Mouse (Mus musculus) heart, embryonic 14.5 days (tissue): ENCODE data around the gene Fbxw8. TPM values are rescaled to one million over a fixed set of nuclear protein-coding genes. Genes with fewer than 3 reads are reported as not detected.
A peak's percentile ranks its signal among the peaks of the same experiment; 100 is the strongest.

Source experiments
- ATAC-seq: fragments of 200-750 bp; cut with Nextera tagmentation; 2 replicates; pipeline ENCODE4 v1.8.0; 2017; ENCODE audit warnings: low read depth, moderate TSS enrichment; ENCODE audit not compliant: insufficient number of reproducible peaks, insufficient read depth, low FRiP score
- H3K27ac ChIP-seq, 2 experiments: fragments of 200-500 bp in 1 of 2; fragments of 300-500 bp in 1 of 2; sonication (generic) in 1 of 2; replicated peaks in 1 of 2; 2 replicates each; pipeline ENCODE4 v1.5.1; 2012 to 2014; ENCODE audit warnings: low read depth in 2 of 2, low read length in 2 of 2, control low read depth in 1 of 2, mild to moderate bottlenecking in 1 of 2, mixed read lengths in 1 of 2; ENCODE audit not compliant: control insufficient read depth in 1 of 2, insufficient read depth in 1 of 2
- H3K27me3 ChIP-seq: fragments of 300-500 bp; sonication (generic); 2 replicates; pipeline ENCODE4 v1.6.1; 2014; ENCODE audit warnings: mild to moderate bottlenecking, low read length, control low read depth; ENCODE audit not compliant: control insufficient read depth, insufficient read depth
- H3K36me3 ChIP-seq: fragments of 300-500 bp; sonication (generic); 2 replicates; pipeline ENCODE4 v1.6.1; 2014; ENCODE audit warnings: mild to moderate bottlenecking, control low read depth, low read length, mixed read lengths; ENCODE audit not compliant: control insufficient read depth, insufficient read depth
- H3K4me1 ChIP-seq, 2 experiments: fragments of 200-500 bp in 1 of 2; fragments of 300-500 bp in 1 of 2; sonication (generic) in 1 of 2; 2 replicates each; pipeline ENCODE4 v1.6.1; 2012 to 2014; ENCODE audit warnings: low read length in 2 of 2, control low read depth in 1 of 2, mixed read lengths in 1 of 2; ENCODE audit not compliant: control insufficient read depth in 2 of 2, insufficient read depth in 2 of 2
- H3K4me2 ChIP-seq: fragments of 300-500 bp; sonication (generic); 2 replicates; pipeline ENCODE4 v1.6.1; 2014; ENCODE audit warnings: mild to moderate bottlenecking, low read length
- H3K4me3 ChIP-seq, 2 experiments: fragments of 200-500 bp in 1 of 2; fragments of 300-500 bp in 1 of 2; sonication (generic) in 1 of 2; 2 replicates each; pipeline ENCODE4 v1.5.1; 2012 to 2014; ENCODE audit warnings: low read length in 2 of 2, mild to moderate bottlenecking in 2 of 2, control low read depth in 1 of 2, low read depth in 1 of 2, moderate library complexity in 1 of 2; ENCODE audit not compliant: control insufficient read depth in 1 of 2, insufficient read depth in 1 of 2
- H3K9ac ChIP-seq: fragments of 300-500 bp; sonication (generic); 2 replicates; pipeline ENCODE4 v1.6.1; 2014; ENCODE audit warnings: mild to moderate bottlenecking, low read length
- H3K9me3 ChIP-seq: fragments of 300-500 bp; sonication (generic); 2 replicates; pipeline ENCODE4 v1.6.1; 2016; ENCODE audit warnings: low read length, control low read depth; ENCODE audit not compliant: control insufficient read depth
- WGBS: fragments of 180-500 bp; shearing (Covaris S2); extraction: QIAGEN DNeasy Blood & Tissue Kit; methylation state at CpG from one replicate; pipeline ENCODE4 v1.1.7; 2014; 5-methylcytosine and 5-hydroxymethylcytosine counted together
- polyA plus RNA-seq: library from polyadenylated mRNA; unstranded; fragments of >200 nt; fragmentation: Nextera tagmentation; extraction: Ambion mirVana; gene quantifications from 2 replicates; pipeline ENCODE4 v1.2.1, GENCODE M21; 2014

Gene Fbxw8
- polyA plus RNA-seq, 1 experiment from 2014 or later, result 23.7 TPM

GRCm38 (mm10) chr5:118017527-118017926 is 137.7 kb downstream of the Fbxw8 start:
- H3K9ac ChIP-seq, result no peak overlapping the region
- ATAC-seq, result no peak
- 41% methylated on average over 5 of the region's 5 CpGs for WGBS

DNA sequence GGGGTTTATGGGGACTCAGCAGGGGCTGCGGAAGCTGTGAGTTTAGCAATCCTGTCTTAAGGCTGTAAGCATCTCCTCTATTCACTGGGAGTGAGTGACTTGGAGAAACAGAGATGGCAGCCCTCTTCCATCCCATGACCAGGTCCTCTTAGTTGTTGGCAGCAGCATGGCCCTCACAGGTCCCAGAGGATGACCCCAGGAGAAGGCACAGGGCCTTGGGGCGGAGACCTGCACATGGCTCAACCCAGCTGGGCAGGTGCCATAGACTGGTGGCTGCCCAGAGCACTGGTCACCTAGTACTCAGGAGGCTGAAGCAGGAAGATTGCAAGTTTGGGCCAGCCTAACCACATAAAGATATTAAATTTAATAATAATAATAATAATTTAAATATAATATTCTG is 139.6 kb downstream of the Fbxw8 start:
- no peak for ATAC-seq
- WGBS, result 93% methylated on average over 2 of the region's 2 CpGs
- Histone ChIP-seq H3K9me3 (no peaks in the 10 kb centered on the region), H3K9ac (no peak overlapping the region), H3K27ac (no peak overlapping the region), H3K4me1 (peaks cover 4 to 8% of the 10 kb centered on the region in 2 experiments; a peak in 2 of 4 replicates), H3K4me2 (no peak overlapping the region), H3K4me3 (no peak overlapping the region), H3K36me3 (peaks cover 4% of the 10 kb centered on the region), H3K27me3 (0 out of 2 replicates have a peak, but pooled peaks cover 8% of the 10 kb centered on the region)

More at GRCm38 (mm10) chr5:118017527-118017926, 137.7 kb downstream of the Fbxw8 start:
- Histone ChIP-seq H3K4me3 (no peak overlapping the region), H3K36me3 (no peaks in the 10 kb centered on the region), H3K27me3 (0 out of 2 replicates have a peak, but pooled peaks cover 8% of the 10 kb centered on the region), H3K4me1 (peaks cover 4 to 5% of the 10 kb centered on the region in 2 experiments; a peak in 2 of 4 replicates), H3K27ac (no peak overlapping the region), H3K9me3 (no peaks in the 10 kb centered on the region), H3K4me2 (no peak overlapping the region)

GRCm38 (mm10) chr5:118015028-118015427 is 140.2 kb downstream of the Fbxw8 start:
- peak; percentile 8; the same call in 1 of the 2 replicates for ATAC-seq
- no peak overlapping the region for H3K9ac ChIP-seq
- H3K4me3 ChIP-seq, result no peak overlapping the region
- no peak overlapping the region for H3K27ac ChIP-seq
- H3K9me3 ChIP-seq, result no peaks in the 10 kb centered on the region
- WGBS, result 17% methylated on average over 12 of the region's 12 CpGs
- 0 out of 2 replicates have a peak, but pooled peaks cover 8% of the 10 kb centered on the region for H3K27me3 ChIP-seq
- no peak overlapping the region for H3K4me2 ChIP-seq
- peaks cover 4 to 8% of the 10 kb centered on the region in 2 experiments; a peak in 2 of 4 replicates for H3K4me1 ChIP-seq
- H3K36me3 ChIP-seq, result peaks cover 10% of the 10 kb centered on the region

Other genes starting within 250 kb of the Fbxw8 start
- gene Fbxo21, start 178.7 kb downstream of the Fbxw8 start, polyA plus RNA-seq, result 53.8 and 54.0 TPM in 2 replicates
- 14.5 and 16.3 TPM in 2 replicates for gene Tesc, start 127.7 kb downstream of the Fbxw8 start, polyA plus RNA-seq
- 0.04 and 0.09 TPM in 2 replicates for gene Hrk, start 9.2 kb upstream of the Fbxw8 start, polyA plus RNA-seq
- gene Rnft2, start 89.7 kb upstream of the Fbxw8 start, polyA plus RNA-seq, result 1.1 and 1.2 TPM in 2 replicates
- 5.7 and 6.0 TPM in 2 replicates for gene 2410131K14Rik, start 89.8 kb upstream of the Fbxw8 start, polyA plus RNA-seq